Mouse (Mus musculus) heart, postnatal 0 days (tissue): Measurements from ENCODE around the gene Taar4. TPM values are rescaled to one million over a fixed set of nuclear protein-coding genes. Genes with fewer than 3 reads are reported as not detected.

Source experiments
- ATAC-seq: fragments of 200-750 bp; cut with Nextera tagmentation; 2 replicates; pipeline ENCODE4 v1.8.0; 2017; ENCODE audit warnings: low read depth, moderate number of reproducible peaks, moderate library complexity; ENCODE audit not compliant: insufficient read depth
- DNase-seq: peaks from one replicate; pipeline ENCODE4 v3.0.0-alpha.2; 2016; ENCODE audit warnings: low spot score
- H3K27ac ChIP-seq: fragments of 300-500 bp; sonication (generic); 2 replicates; pipeline ENCODE4 v1.5.1; 2014; ENCODE audit warnings: low read depth, mild to moderate bottlenecking
- H3K27me3 ChIP-seq: fragments of 300-500 bp; sonication (generic); 2 replicates; pipeline ENCODE4 v1.6.1; 2014; ENCODE audit warnings: low read length, mixed read lengths; ENCODE audit not compliant: control insufficient read depth, insufficient read depth
- H3K36me3 ChIP-seq: fragments of 300-500 bp; sonication (generic); replicated peaks from 2 replicates; pipeline ENCODE4 v1.6.1; 2014; ENCODE audit warnings: low read length, mixed read lengths; ENCODE audit not compliant: control insufficient read depth, insufficient read depth
- H3K4me1 ChIP-seq: fragments of 300-500 bp; sonication (generic); 2 replicates; pipeline ENCODE4 v1.6.1; 2014; ENCODE audit warnings: antibody characterized with exemption; ENCODE audit not compliant: control insufficient read depth, insufficient read depth
- H3K4me2 ChIP-seq: fragments of 300-500 bp; sonication (generic); 2 replicates; pipeline ENCODE4 v1.6.1; 2014; ENCODE audit warnings: low read depth, mild to moderate bottlenecking, low read length, moderate library complexity
- H3K4me3 ChIP-seq: fragments of 300-500 bp; sonication (generic); 2 replicates; pipeline ENCODE4 v1.5.1; 2014; ENCODE audit warnings: low read depth, low read length
- H3K9ac ChIP-seq: fragments of 300-500 bp; sonication (generic); replicated peaks from 2 replicates; pipeline ENCODE4 v1.6.1; 2014; ENCODE audit warnings: low read depth, low read length, mixed read lengths
- H3K9me3 ChIP-seq: fragments of 300-500 bp; sonication (generic); replicated peaks from 2 replicates; pipeline ENCODE4 v1.6.1; 2016; ENCODE audit warnings: low read length; ENCODE audit not compliant: control insufficient read depth
- CTCF ChIP-seq: IDR thresholded peaks from 2 replicates; pipeline ENCODE4 v1.5.1; 2016; ENCODE audit warnings: antibody characterized with exemption, control low read depth, low read depth
- EP300 ChIP-seq: IDR thresholded peaks from 2 replicates; pipeline ENCODE4 v1.6.1; 2016; ENCODE audit warnings: antibody characterized with exemption, low read depth
- WGBS: fragments of 180-500 bp; shearing (Covaris S2); extraction: QIAGEN DNeasy Blood & Tissue Kit; methylation state at CpG from one replicate; pipeline ENCODE4 v1.1.7; 2014; 5-methylcytosine and 5-hydroxymethylcytosine counted together
- polyA plus RNA-seq: library from polyadenylated mRNA; unstranded; fragments of >200 nt; fragmentation: Nextera tagmentation; extraction: Ambion mirVana; gene quantifications from 2 replicates; pipeline ENCODE4 v1.2.1, GENCODE M21; 2015
- total RNA-seq: library from RNA; depleted of rRNA; stranded (reverse); fragments of >200 nt; gene quantifications from 2 replicates; pipeline ENCODE4 v1.2.3, GENCODE M21; 2014; ENCODE audit warnings: low replicate concordance; rRNA removed

The Taar4 gene
- not detected in 2 replicates for total RNA-seq
- not detected in 2 replicates for polyA plus RNA-seq

GRCm38 (mm10) chr10:23960444-23960915 lies at the start of gene Taar4:
Gene Taar4, plus strand, starts transcription at chr10:23960494.
- Histone ChIP-seq H3K27ac (no peak within 1 kb of the TSS), H3K9ac (no peak within 1 kb of the TSS), H3K36me3 (no peaks in the 10 kb centered on the region), H3K27me3 (no peaks in the 10 kb centered on the region), H3K4me3 (no peak within 1 kb of the TSS), H3K9me3 (0 out of 2 replicates have a peak, but pooled peaks cover 3% of the 10 kb centered on the region), H3K4me2 (no peak within 1 kb of the TSS), H3K4me1 (no peaks in the 10 kb centered on the region)
- TF ChIP-seq EP300, result no peak
- TF ChIP-seq CTCF, result no peak
- ATAC-seq, result no peak
- 91% methylated on average over 13 of the region's 13 CpGs for WGBS
- DNase-seq, result no peak

- Histone ChIP-seq H3K9ac (no peak within 1 kb of the TSS), H3K4me3 (no peak within 1 kb of the TSS), H3K4me1 (no peaks in the 10 kb centered on the region), H3K9me3 (no peaks in the 10 kb centered on the region), H3K27ac (no peak within 1 kb of the TSS), H3K36me3 (no peaks in the 10 kb centered on the region), H3K27me3 (no peaks in the 10 kb centered on the region), H3K4me2 (no peak within 1 kb of the TSS)
- DNase-seq (no peak), ATAC-seq (no peak)
- TF ChIP-seq EP300 (no peak), CTCF (no peak)
- WGBS, result 83% methylated on average over 4 of the region's 4 CpGs
Observed at GRCm38 (mm10) chr10:23920056-23920455, 40.2 kb upstream of the Taar4 start, which contains the start of gene Taar1. Gene Taar1, plus strand, starts transcription at chr10:23920356.

- no peak for DNase-seq
- 78% methylated on average over 3 of the region's 3 CpGs for WGBS
- no peak for ATAC-seq
- Histone ChIP-seq H3K27me3 (no peaks in the 10 kb centered on the region), H3K9ac (no peak overlapping the region), H3K4me1 (no peaks in the 10 kb centered on the region), H3K27ac (no peak overlapping the region), H3K4me2 (no peak overlapping the region), H3K9me3 (no peaks in the 10 kb centered on the region), H3K4me3 (no peak overlapping the region), H3K36me3 (no peaks in the 10 kb centered on the region)
- TF ChIP-seq CTCF (no peak), EP300 (no peak)
Observed at GRCm38 (mm10) chr10:23922468-23922867, 37.8 kb upstream of the Taar4 start.

- H3K4me1 ChIP-seq, result no peaks in the 10 kb centered on the region
- no peak overlapping the region for H3K27ac ChIP-seq
- H3K9me3 ChIP-seq, result no peaks in the 10 kb centered on the region
- no peak overlapping the region for H3K4me2 ChIP-seq
- no peak overlapping the region for H3K4me3 ChIP-seq
- no peak overlapping the region for H3K9ac ChIP-seq
- no peaks in the 10 kb centered on the region for H3K36me3 ChIP-seq
- ATAC-seq, result no peak
- H3K27me3 ChIP-seq, result no peaks in the 10 kb centered on the region
- TF ChIP-seq CTCF (no peak), EP300 (no peak)
- WGBS, result 64% methylated on average over 2 of the region's 2 CpGs
- no peak for DNase-seq
Observed at GRCm38 (mm10) chr10:23923941-23924340, 36.4 kb upstream of the Taar4 start.

DNA sequence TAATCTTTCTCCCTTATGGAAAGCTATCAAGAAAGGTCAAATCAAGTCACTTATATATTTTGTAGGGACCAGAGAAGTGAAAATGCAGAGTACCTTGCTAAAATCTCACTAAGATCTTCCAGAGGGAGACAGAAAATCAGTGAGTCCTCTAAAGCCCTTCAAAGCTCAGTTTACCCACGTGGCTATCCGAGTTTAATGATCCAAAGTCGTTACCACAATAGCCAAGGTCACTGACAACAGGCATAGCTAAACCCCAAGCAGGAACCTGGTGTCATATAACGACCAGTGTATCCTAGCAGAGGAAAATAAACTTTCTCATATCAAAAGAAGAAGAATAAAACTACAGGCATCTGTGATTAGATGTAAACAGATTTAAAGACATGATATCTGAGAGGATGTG lies 22.7 kb upstream of the Taar4 start:
- H3K9me3 ChIP-seq, result no peaks in the 10 kb centered on the region
- no peak for DNase-seq
- H3K27ac ChIP-seq, result no peak overlapping the region
- no peak overlapping the region for H3K4me2 ChIP-seq
- H3K27me3 ChIP-seq, result no peaks in the 10 kb centered on the region
- no peaks in the 10 kb centered on the region for H3K4me1 ChIP-seq
- no peaks in the 10 kb centered on the region for H3K36me3 ChIP-seq
- H3K4me3 ChIP-seq, result no peak overlapping the region
- no peak for ATAC-seq
- TF ChIP-seq CTCF (no peak), EP300 (no peak)
- no peak overlapping the region for H3K9ac ChIP-seq
- WGBS, result 27% methylated on average over 4 of the region's 4 CpGs

- Histone ChIP-seq H3K27me3 (no peaks in the 10 kb centered on the region), H3K9me3 (no peaks in the 10 kb centered on the region), H3K36me3 (no peaks in the 10 kb centered on the region), H3K4me1 (no peaks in the 10 kb centered on the region), H3K4me2 (no peak within 1 kb of the TSS), H3K4me3 (no peak within 1 kb of the TSS), H3K9ac (no peak within 1 kb of the TSS), H3K27ac (no peak within 1 kb of the TSS)
- no peak for DNase-seq
- ATAC-seq, result no peak
- WGBS, result 53% methylated on average over 6 of the region's 6 CpGs
- TF ChIP-seq CTCF, result no peak
- TF ChIP-seq EP300, result no peak
Observed at GRCm38 (mm10) chr10:23938312-23938711, 22.0 kb upstream of the Taar4 start, which contains the start of gene Taar2. Gene Taar2, plus strand, starts transcription at chr10:23938572.
